Mouse (Mus musculus): ENCODE results near the gene Pdgfd.
"Not testable (repeated sequence)": the region's sequence is repeated elsewhere in the genome, so short reads cannot be mapped to it uniquely, and the experiment has no call there.

Gene Pdgfd

GRCm38 (mm10) chr9:6168391-6169037 lies at the start of gene Pdgfd:
Pdgfd (plus strand) TSS chr9:6168584.
- DNase-seq (ENCODE audit: low spot score) = peak; percentile 4

GRCm38 (mm10) chr9:6169038-6169431 lies 651 bp downstream of the Pdgfd start:
- DNase-seq (ENCODE audit: low spot score) = no peak

GRCm38 (mm10) chr9:6170962-6171361 lies 2.6 kb downstream of the Pdgfd start:
- DNase-seq (ENCODE audit: low spot score) = no peak

- no peak for DNase-seq (ENCODE audit: low spot score)
Observed at GRCm38 (mm10) chr9:6173276-6173675, 4.9 kb downstream of the Pdgfd start.

- no peak for DNase-seq (ENCODE audit: low spot score)
Observed at GRCm38 (mm10) chr9:6175731-6176130, 7.3 kb downstream of the Pdgfd start.

GRCm38 (mm10) chr9:6182307-6182923 lies 14.0 kb downstream of the Pdgfd start:
- DNase-seq (ENCODE audit: low spot score) = no peak

GRCm38 (mm10) chr9:6187955-6188354 lies 19.6 kb downstream of the Pdgfd start:
- no peak for DNase-seq (ENCODE audit: low spot score)

GRCm38 (mm10) chr9:6193352-6193751 lies 25.0 kb downstream of the Pdgfd start:
- no peak for DNase-seq (ENCODE audit: low spot score)

- no peak for DNase-seq (ENCODE audit: low spot score)
Observed at GRCm38 (mm10) chr9:6212862-6213261, 44.5 kb downstream of the Pdgfd start.

GRCm38 (mm10) chr9:6217505-6217904 lies 49.1 kb downstream of the Pdgfd start:
- DNase-seq (ENCODE audit: low spot score) = no peak

GRCm38 (mm10) chr9:6235982-6236381 lies 67.6 kb downstream of the Pdgfd start:
- DNase-seq (ENCODE audit: low spot score) = not testable (repeated sequence)

GRCm38 (mm10) chr9:6250320-6250719 lies 81.9 kb downstream of the Pdgfd start:
- no peak for DNase-seq (ENCODE audit: low spot score)

- DNase-seq (ENCODE audit: low spot score) = no peak
Observed at GRCm38 (mm10) chr9:6251990-6252389, 83.6 kb downstream of the Pdgfd start.

- DNase-seq (ENCODE audit: low spot score) = no peak
Observed at GRCm38 (mm10) chr9:6257072-6257471, 88.7 kb downstream of the Pdgfd start.

GRCm38 (mm10) chr9:6264820-6265219 lies 96.4 kb downstream of the Pdgfd start:
- DNase-seq (ENCODE audit: low spot score) = no peak

- DNase-seq (ENCODE audit: low spot score) = no peak
Observed at GRCm38 (mm10) chr9:6269796-6270280, 101.5 kb downstream of the Pdgfd start, which contains the start of gene Ddi1. Ddi1 (minus strand) TSS chr9:6269846.

- DNase-seq (ENCODE audit: low spot score) = no peak
Observed at GRCm38 (mm10) chr9:6276395-6276794, 108.0 kb downstream of the Pdgfd start.

GRCm38 (mm10) chr9:6277526-6277925 lies 109.1 kb downstream of the Pdgfd start:
- no peak for DNase-seq (ENCODE audit: low spot score)

- DNase-seq (ENCODE audit: low spot score) = no peak
Observed at GRCm38 (mm10) chr9:6286770-6287169, 118.4 kb downstream of the Pdgfd start.

GRCm38 (mm10) chr9:6289211-6289696 lies 120.9 kb downstream of the Pdgfd start:
- no peak for DNase-seq (ENCODE audit: low spot score)

GRCm38 (mm10) chr9:6298547-6298946 lies 130.2 kb downstream of the Pdgfd start:
- DNase-seq (ENCODE audit: low spot score) = no peak

GRCm38 (mm10) chr9:6302050-6302449 lies 133.7 kb downstream of the Pdgfd start:
- no peak for DNase-seq (ENCODE audit: low spot score)

GRCm38 (mm10) chr9:6304590-6304989 lies 136.2 kb downstream of the Pdgfd start:
- DNase-seq (ENCODE audit: low spot score) = no peak

GRCm38 (mm10) chr9:6305847-6306246 lies 137.5 kb downstream of the Pdgfd start:
- DNase-seq (ENCODE audit: low spot score) = no peak
